Mouse (Mus musculus) spleen, embryonic (tissue): Measurements from ENCODE around the gene Tex35.

Experiments
- CTCF ChIA-PET: fragments of 350-600 bp; sonication (Branson Sonifier 250); formaldehyde crosslinking; loops from one replicate; lab custom pipeline; 2022; lab: Charles Lee

The Tex35 gene

GRCm38 (mm10) chr1:157081999-157082398 lies 26.5 kb downstream of the Tex35 start:
- CTCF ChIA-PET: interaction anchor here (0.5 to 1.1 kb wide), 2 partner anchors 363 to 405 kb away, joined by 3 to 4 read pairs; no protein-coding TSS in a partner anchor

DNA sequence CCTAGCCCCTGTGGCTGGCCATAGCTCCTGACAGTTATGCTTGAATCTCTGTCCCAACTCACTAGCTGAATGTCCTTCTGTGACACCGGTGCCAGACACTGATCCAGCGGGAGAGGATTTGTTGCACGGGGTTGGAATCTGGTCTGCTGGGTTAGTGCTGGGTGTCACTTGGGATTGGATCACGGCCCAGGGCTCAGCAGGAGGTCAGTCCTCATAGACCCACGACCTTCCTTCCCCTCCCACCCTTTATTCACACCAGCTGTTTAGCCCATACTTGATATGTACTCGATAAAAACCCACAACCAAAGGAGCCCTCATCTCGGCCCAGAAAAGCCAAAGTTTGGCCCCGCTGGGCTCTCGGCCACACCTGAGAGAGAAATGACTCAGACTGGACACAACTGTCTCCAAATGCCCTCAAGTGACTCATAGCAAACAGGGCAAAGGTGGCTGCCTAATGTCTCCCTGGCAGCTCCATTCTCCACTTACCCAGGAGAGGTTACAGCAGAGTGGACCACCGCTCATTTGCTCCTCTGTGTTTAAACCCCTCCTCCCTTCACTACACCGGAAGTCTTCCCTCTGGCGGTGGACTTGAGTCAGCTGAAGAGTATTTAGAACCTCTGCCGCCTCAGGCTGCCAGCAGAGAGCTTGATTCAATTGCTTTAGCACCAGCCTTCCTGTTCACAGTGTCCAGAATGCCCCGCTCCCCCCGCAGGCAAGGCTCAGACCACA lies 27.2 kb downstream of the Tex35 start:
- CTCF ChIA-PET: interaction anchor here (0.5 to 1.1 kb wide), 4 partner anchors 143 to 404 kb away, joined by 3 to 15 read pairs (median 4); no protein-coding TSS in a partner anchor

DNA sequence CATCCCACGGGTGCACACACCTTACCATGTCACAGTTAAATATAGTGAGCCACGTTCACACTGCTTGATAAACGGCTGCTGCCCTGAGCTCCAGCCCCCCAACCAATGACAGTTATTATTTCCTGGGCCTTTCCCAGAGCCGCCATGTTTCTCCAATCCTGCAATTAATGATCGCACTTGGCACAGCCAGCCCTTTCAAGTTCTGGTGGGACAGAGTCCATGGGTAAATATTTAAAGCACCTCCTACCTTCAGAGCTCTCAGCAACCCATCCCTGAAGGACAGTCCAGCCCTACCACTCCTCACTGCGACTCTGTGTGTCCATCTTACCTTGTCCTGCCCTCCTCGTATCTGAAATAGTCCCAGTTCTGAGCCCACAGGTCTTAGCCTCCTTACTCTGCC lies 28.4 kb downstream of the Tex35 start:
- CTCF ChIA-PET: interaction anchor here (0.6 kb wide), 1 partner anchor 17 kb away, joined by 4 read pairs; no protein-coding TSS in a partner anchor

- CTCF ChIA-PET: no interaction called here
Measured at GRCm38 (mm10) chr1:157079384-157080025, 29.0 kb downstream of the Tex35 start.

DNA sequence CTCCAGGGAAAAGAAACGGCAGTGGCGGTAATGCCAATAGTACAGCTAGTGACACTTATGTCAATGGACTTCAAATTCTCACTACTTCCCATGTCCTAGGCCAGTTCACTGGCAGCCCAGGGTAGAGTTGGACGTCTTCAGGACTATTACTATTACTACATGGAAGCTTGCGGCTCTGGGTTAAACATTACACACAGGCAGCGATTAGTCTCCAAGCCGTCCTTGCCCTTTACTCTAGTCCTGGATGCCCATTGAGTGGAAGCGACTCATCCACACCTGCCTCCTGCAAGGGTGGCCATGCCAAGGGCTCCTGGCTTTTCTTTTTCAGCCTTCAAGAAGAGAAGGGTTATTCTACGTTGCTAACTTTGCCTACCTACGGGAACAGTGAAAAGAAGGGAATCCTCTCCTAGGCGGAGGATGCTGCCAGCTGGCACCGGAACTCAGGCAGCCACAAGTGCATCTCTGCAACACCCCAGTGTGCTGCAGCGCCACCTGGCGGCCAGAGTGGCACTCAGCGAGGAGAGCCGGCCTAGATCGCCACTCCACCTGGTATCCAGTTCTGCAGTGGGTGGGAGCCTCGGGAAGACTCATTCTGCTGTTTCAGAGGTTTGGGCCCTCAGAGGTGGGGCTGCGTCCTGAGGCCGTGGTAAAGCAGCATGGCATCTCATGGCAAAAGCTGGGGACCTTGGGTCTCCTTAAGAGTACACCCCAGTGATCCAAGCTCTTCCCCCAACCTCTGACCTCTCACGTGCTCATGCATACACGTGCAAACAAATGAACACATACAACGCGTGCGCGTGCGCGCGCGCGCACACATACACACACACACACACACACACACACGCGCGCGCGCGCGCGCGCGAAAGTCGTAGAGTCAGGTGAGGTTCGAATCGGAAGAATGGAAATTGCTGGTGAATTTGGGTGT lies 31.4 kb downstream of the Tex35 start:
- CTCF ChIA-PET: interaction anchor here (0.6 to 2.0 kb wide), 8 partner anchors 9 to 335 kb away, joined by 3 to 12 read pairs (median 4); no protein-coding TSS in a partner anchor

DNA sequence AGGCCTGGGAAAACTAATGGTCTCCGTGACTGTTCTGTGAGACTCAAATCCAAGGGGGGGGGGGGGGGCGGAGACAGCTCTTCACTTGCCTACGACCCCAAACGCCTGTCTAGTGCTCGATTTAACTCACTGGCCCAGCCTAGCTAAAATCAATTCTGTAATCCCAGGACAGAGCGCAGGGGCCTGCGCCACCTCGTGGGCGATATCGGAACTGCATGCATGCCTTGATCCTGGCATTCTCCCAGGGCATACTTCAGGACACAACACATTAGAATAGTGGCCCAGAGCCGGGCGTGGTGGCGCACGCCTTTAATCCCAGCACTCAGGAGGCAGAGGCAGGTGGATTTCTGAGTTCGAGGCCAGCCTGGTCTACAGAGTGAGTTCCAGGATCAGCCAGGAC lies 32.2 kb downstream of the Tex35 start:
- CTCF ChIA-PET: interaction anchor here (0.6 to 2.0 kb wide), 5 partner anchors 8 to 334 kb away, joined by 3 to 8 read pairs (median 5); no protein-coding TSS in a partner anchor

DNA sequence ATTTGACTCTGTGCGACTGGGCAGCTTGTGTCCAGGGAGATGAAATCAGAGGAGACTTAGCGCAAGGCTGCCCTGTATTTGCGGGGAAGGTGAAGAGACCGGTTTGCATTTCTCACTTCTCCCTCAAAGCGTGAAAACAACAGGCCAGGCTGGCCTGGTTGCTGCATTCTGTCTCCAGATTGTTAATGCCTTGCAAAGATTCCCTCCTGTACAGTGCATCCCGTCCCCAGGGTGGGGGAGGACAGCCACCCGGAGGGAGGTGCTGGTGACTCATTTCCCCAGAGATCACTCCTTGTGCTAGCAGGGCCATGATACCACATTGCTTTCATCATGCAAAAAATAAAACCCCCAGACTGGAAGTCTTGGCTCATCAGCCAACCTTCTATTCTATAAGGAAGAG lies 33.5 kb downstream of the Tex35 start:
- CTCF ChIA-PET: interaction anchor here (0.9 kb wide), 1 partner anchor 26 kb away, joined by 4 read pairs; no protein-coding TSS in a partner anchor

GRCm38 (mm10) chr1:157074371-157074770 lies 34.1 kb downstream of the Tex35 start:
- CTCF ChIA-PET: interaction anchor here (0.9 kb wide), 1 partner anchor 25 kb away, joined by 4 read pairs; no protein-coding TSS in a partner anchor

GRCm38 (mm10) chr1:157073592-157073991 lies 34.9 kb downstream of the Tex35 start:
- CTCF ChIA-PET: no interaction called here

GRCm38 (mm10) chr1:157069181-157069828 lies 39.2 kb downstream of the Tex35 start:
- CTCF ChIA-PET: no interaction called here

DNA sequence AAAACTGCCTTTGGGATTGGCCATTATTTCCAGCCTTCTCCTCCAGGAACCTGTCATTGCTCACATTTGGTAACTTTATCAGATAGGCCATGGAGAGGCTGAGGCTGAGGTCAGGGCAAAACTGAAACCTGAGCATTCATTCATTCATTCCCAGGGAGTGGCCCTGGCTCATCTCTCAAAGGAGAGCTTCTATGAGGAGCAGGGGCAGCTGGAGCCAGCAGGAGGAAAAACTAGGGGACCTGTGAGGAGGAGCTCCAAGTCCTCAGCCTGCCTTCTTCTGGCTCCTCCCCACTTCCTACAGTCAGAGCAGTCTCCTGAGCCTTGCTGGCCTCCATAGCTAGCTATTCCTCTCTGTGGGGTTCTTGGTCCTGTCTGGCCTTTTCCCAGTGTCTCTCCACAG lies 40.2 kb downstream of the Tex35 start:
- CTCF ChIA-PET: interaction anchor here (0.6 kb wide), 1 partner anchor 8 kb away, joined by 5 read pairs; no protein-coding TSS in a partner anchor

DNA sequence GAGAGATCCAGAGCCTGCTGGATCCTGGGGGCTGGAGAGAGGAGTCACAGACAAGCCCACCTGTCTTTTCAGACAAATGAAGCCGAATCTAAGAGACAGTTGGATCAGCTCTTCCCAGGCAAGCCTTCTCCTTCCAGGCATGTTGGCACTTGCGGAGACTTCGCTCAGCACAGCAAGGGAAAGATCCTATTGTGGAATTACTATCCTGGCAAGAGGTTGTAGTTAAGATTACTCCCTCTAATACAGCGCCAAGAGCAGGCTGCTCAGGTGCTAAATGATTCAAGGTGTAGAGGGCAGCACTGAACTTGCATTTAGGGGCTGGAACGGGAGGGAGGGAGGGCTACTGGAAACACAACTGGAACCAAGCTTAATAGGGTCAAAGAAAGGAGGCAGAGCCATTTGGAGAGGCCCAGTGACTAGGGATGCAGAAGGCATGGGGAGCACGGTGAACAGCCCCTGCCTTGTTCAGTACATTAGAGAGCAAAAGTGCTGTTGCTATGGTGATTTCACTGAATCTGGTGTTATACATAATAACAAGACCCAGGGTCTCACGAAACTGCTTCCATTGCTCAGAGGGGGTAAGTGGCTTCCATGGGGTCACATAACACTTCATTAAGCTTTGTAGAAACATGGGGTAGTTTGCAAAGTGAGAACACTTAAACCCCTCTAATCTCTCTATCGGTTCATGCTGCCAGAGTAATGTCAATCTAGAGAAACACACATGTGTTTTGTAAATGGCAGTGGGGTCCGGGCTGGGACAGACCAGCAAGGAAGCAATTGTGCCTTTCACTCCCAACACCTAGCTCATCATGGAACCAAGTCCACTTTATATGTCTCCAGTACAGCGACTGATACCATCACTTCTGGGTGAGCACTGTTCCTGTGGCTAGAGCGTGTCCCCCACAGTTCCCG lies 42.4 kb downstream of the Tex35 start:
- CTCF ChIA-PET: interaction anchor here (0.6 kb wide), 1 partner anchor 73 kb away, joined by 3 read pairs; no protein-coding TSS in a partner anchor

DNA sequence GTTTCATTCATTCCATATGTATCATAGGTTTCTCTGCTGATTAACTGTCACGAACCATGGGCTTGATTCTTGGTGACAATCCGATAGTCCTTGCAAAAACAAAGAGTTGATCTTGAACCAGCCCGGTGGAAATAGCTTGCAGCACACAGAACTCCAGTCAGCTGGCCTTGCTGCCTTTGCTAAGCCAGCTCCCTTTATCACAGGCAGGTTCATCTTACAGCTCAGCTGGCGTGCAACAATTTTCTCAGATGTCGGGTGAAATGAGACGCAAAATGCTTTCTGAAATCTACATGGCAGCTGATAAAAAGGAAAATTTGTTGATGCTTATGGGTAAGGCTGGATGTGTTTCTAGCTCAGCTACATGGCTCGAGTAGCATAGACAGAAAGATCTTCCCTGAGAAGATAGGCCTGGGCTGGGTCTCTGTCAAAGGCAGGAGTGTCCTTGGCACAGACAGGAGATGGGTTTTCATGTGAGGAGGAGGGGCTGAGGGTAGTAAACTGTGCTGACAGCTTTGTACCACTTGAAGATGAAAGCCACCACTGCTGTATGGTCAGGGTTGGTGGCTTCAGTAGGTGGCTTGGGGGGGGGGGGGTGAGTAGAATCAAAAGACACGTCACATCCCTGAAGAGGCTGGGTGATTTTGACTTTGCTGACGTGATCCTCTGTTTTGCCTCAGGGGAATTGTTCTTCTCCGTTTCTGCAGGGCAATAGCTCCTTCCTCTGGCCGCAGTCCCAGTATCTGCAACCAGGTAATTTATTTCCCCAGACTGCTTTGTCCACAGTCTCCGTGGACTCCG lies 45.0 kb downstream of the Tex35 start:
- CTCF ChIA-PET: interaction anchor here (0.6 to 1.6 kb wide), 16 partner anchors 10 to 322 kb away, joined by 3 to 15 read pairs (median 4); no protein-coding TSS in a partner anchor

- CTCF ChIA-PET: interaction anchor here (0.6 to 0.8 kb wide), 2 partner anchors 18 to 147 kb away, joined by 4 to 6 read pairs; no protein-coding TSS in a partner anchor
Measured at GRCm38 (mm10) chr1:157062445-157062825, 46.0 kb downstream of the Tex35 start.

DNA sequence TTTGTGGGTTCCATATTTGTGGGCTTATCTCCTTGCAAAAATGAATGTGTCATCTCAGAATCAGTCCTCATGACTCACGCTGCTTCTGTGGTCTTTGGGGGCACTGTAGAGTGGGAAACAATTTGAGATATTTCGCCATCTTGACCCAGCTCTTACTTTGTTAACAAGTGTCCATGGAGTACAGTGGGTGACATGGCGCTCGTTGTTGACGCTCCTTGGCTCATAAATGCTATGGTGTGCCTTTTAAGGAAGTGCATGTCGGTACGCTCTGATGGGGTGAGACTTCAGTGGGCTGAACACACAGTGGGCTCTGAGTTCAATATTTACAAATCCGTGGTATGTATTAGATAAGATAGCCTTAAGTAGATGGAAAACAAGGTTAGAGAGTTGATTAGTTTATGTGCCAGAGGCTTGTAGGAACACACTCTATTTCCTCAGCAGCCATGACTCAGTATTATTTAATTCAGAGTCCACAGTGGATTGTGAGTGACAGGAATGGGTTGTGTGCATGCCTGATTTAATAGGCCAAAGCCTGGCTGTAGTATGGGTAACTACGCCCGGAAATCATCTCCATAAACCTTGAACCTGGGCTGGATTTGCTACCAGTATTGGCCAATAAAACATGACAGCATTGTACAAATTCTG lies 46.6 kb downstream of the Tex35 start:
- CTCF ChIA-PET: no interaction called here

- CTCF ChIA-PET: interaction anchor here (0.6 kb wide), 1 partner anchor 37 kb away, joined by 14 read pairs; no protein-coding TSS in a partner anchor
Measured at GRCm38 (mm10) chr1:157061170-157061569, 47.3 kb downstream of the Tex35 start.

GRCm38 (mm10) chr1:157060441-157061135 lies 47.9 kb downstream of the Tex35 start:
- CTCF ChIA-PET: interaction anchor here (0.6 to 1.0 kb wide), 2 partner anchors 36 to 132 kb away, joined by 3 to 14 read pairs; no protein-coding TSS in a partner anchor
